Mouse (Mus musculus): ENCODE results near the gene Rbm4. TPM values are rescaled to one million over a fixed set of nuclear protein-coding genes. Genes with fewer than 3 reads are reported as not detected.

The Rbm4 gene
- polyA plus RNA-seq, 1 experiment from 2014 or later: 67.2 TPM

GRCm38 (mm10) chr19:4737866-4738265 lies 55.8 kb downstream of the Rbm4 start:
- Histone ChIP-seq H3K4me3 (replicated peaks) (no peak overlapping the region), H3K4me1 (no peaks in the 10 kb centered on the region), H3K9ac (replicated peaks) (no peak overlapping the region), H3K36me3 (peaks cover 89% of the 10 kb centered on the region), H3K27ac (replicated peaks) (no peak overlapping the region), H3K4me2 (no peak overlapping the region), H3K9me3 (replicated peaks) (no peaks in the 10 kb centered on the region), H3K27me3 (replicated peaks) (no peaks in the 10 kb centered on the region)
- 84% methylated on average over 13 of the region's 13 CpGs for WGBS
- ATAC-seq (ENCODE audit: low FRiP score): no peak

Other genes with a start within 250 kb of the Rbm4 start
- 10.5 and 12.5 TPM in 2 replicates for gene Lrfn4, start 178.2 kb downstream of the Rbm4 start, polyA plus RNA-seq (2015; fragmentation: Nextera tagmentation; extraction: Ambion mirVana)
- gene Rce1, start 168.3 kb downstream of the Rbm4 start, polyA plus RNA-seq (2015; fragmentation: Nextera tagmentation; extraction: Ambion mirVana): 49.1 and 49.8 TPM in 2 replicates
- 7.2 and 7.7 TPM in 2 replicates for gene Gm960, start 95.2 kb downstream of the Rbm4 start, polyA plus RNA-seq (2015; fragmentation: Nextera tagmentation; extraction: Ambion mirVana)
- gene Sptbn2, start 82.7 kb downstream of the Rbm4 start, polyA plus RNA-seq (2015; fragmentation: Nextera tagmentation; extraction: Ambion mirVana): 19.0 and 25.6 TPM in 2 replicates
- gene Rbm4b, start 37.4 kb downstream of the Rbm4 start, polyA plus RNA-seq (2015; fragmentation: Nextera tagmentation; extraction: Ambion mirVana): 119 and 132 TPM in 2 replicates
- 14.8 and 20.1 TPM in 2 replicates for gene Gm21992, start 17.7 kb upstream of the Rbm4 start, polyA plus RNA-seq (2015; fragmentation: Nextera tagmentation; extraction: Ambion mirVana)
- 55.0 and 65.1 TPM in 2 replicates for gene Rbm14, start 17.7 kb upstream of the Rbm4 start, polyA plus RNA-seq (2015; fragmentation: Nextera tagmentation; extraction: Ambion mirVana)
- 42.4 and 47.9 TPM in 2 replicates for gene Ccs, start 45.4 kb upstream of the Rbm4 start, polyA plus RNA-seq (2015; fragmentation: Nextera tagmentation; extraction: Ambion mirVana)
- 0.37 and 0.52 TPM in 2 replicates for gene Ccdc87, start 45.5 kb upstream of the Rbm4 start, polyA plus RNA-seq (2015; fragmentation: Nextera tagmentation; extraction: Ambion mirVana)
- 74.5 and 86.5 TPM in 2 replicates for gene Ctsf, start 61.2 kb upstream of the Rbm4 start, polyA plus RNA-seq (2015; fragmentation: Nextera tagmentation; extraction: Ambion mirVana)
- gene Actn3, start 84.0 kb upstream of the Rbm4 start, polyA plus RNA-seq (2015; fragmentation: Nextera tagmentation; extraction: Ambion mirVana): 2.9 and 11.3 TPM in 2 replicates
- 19.7 and 20.5 TPM in 2 replicates for gene Zdhhc24, start 84.8 kb upstream of the Rbm4 start, polyA plus RNA-seq (2015; fragmentation: Nextera tagmentation; extraction: Ambion mirVana)
- gene Bbs1, start 112.7 kb upstream of the Rbm4 start, polyA plus RNA-seq (2015; fragmentation: Nextera tagmentation; extraction: Ambion mirVana): 5.8 and 8.4 TPM in 2 replicates
- gene Dpp3, start 134.4 kb upstream of the Rbm4 start, polyA plus RNA-seq (2015; fragmentation: Nextera tagmentation; extraction: Ambion mirVana): 104 TPM in 2 replicates
- 12.0 and 13.2 TPM in 2 replicates for gene Peli3, start 149.2 kb upstream of the Rbm4 start, polyA plus RNA-seq (2015; fragmentation: Nextera tagmentation; extraction: Ambion mirVana)
- 97.3 and 105 TPM in 2 replicates for gene Mrpl11, start 168.2 kb upstream of the Rbm4 start, polyA plus RNA-seq (2015; fragmentation: Nextera tagmentation; extraction: Ambion mirVana)
- 0.36 and 0.42 TPM in 2 replicates for gene Npas4, start 196.4 kb upstream of the Rbm4 start, polyA plus RNA-seq (2015; fragmentation: Nextera tagmentation; extraction: Ambion mirVana)
- gene Slc29a2, start 230.0 kb upstream of the Rbm4 start, polyA plus RNA-seq (2015; fragmentation: Nextera tagmentation; extraction: Ambion mirVana): 12.8 and 14.0 TPM in 2 replicates
- 103 and 113 TPM in 2 replicates for gene B4gat1, start 244.9 kb upstream of the Rbm4 start, polyA plus RNA-seq (2015; fragmentation: Nextera tagmentation; extraction: Ambion mirVana)
- 4.1 and 4.2 TPM in 2 replicates for gene AC124502.3, start 245.0 kb upstream of the Rbm4 start, polyA plus RNA-seq (2015; fragmentation: Nextera tagmentation; extraction: Ambion mirVana)
- 21.6 and 32.6 TPM in 2 replicates for gene Brms1, start 247.5 kb upstream of the Rbm4 start, polyA plus RNA-seq (2015; fragmentation: Nextera tagmentation; extraction: Ambion mirVana)